Mouse (Mus musculus): ENCODE data around the gene Dusp7. TPM values are rescaled to one million over a fixed set of nuclear protein-coding genes. Genes with fewer than 3 reads are reported as not detected.

The Dusp7 gene
- 7.9 and 12.0 TPM in 2 replicates for polyA plus RNA-seq (2015; fragmentation: Nextera tagmentation; extraction: Ambion mirVana)

DNA sequence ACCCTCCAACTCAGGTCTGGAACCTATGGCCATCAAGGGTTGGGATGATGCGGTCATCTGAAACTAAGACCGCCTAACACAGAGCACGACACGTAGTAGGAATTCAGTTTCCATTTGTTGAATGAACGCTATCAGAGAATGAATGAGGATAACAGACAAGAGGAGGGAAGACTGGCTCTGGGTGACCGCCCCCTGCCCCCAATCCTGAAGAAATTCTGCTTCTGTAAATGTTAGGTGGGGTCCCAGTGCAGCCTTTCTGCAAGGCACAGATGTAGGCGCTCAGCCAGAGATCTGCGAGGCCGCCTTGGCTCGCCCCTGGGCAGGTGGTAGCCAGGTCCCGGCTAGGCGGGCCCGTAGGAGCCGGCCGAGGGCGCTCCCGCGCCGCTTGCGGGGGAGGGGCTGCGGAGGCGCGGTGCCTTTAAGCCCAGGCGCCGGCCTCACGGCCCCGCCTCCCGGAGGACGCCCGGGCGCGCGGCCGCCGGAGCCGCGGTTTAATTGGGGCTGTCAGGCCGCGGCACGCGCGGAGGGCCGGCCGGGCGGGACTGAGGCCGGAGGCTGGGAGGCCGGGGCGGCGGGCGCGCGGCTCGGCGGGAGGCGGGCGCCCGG is at the start of gene Dusp7:
Gene Dusp7 (plus strand): TSS at position 521 of the 606 bp plus-strand sequence.

Other genes starting within 250 kb of the Dusp7 start
- 1.4 and 2.0 TPM in 2 replicates for gene Glyctk, start 210.5 kb upstream of the Dusp7 start, polyA plus RNA-seq (2015; fragmentation: Nextera tagmentation; extraction: Ambion mirVana)
- gene Wdr82, start 197.7 kb upstream of the Dusp7 start, polyA plus RNA-seq (2015; fragmentation: Nextera tagmentation; extraction: Ambion mirVana) = 14.2 and 14.8 TPM in 2 replicates
- 43.4 and 71.4 TPM in 2 replicates for gene Ppm1m, start 168.9 kb upstream of the Dusp7 start, polyA plus RNA-seq (2015; fragmentation: Nextera tagmentation; extraction: Ambion mirVana)
- 66.2 and 92.1 TPM in 2 replicates for gene Twf2, start 165.5 kb upstream of the Dusp7 start, polyA plus RNA-seq (2015; fragmentation: Nextera tagmentation; extraction: Ambion mirVana)
- 0.03 and 0.14 TPM in 2 replicates for gene Tlr9, start 146.0 kb upstream of the Dusp7 start, polyA plus RNA-seq (2015; fragmentation: Nextera tagmentation; extraction: Ambion mirVana)
- gene Alas1, start 120.0 kb upstream of the Dusp7 start, polyA plus RNA-seq (2015; fragmentation: Nextera tagmentation; extraction: Ambion mirVana) = 145 and 416 TPM in 2 replicates
- gene Poc1a, start 87.6 kb upstream of the Dusp7 start, polyA plus RNA-seq (2015; fragmentation: Nextera tagmentation; extraction: Ambion mirVana) = 7.5 and 13.4 TPM in 2 replicates
- gene Rpl29, start 60.8 kb downstream of the Dusp7 start, polyA plus RNA-seq (2015; fragmentation: Nextera tagmentation; extraction: Ambion mirVana) = 778 and 779 TPM in 2 replicates
- 23.8 and 25.2 TPM in 2 replicates for gene Acy1, start 69.7 kb downstream of the Dusp7 start, polyA plus RNA-seq (2015; fragmentation: Nextera tagmentation; extraction: Ambion mirVana)
- gene Abhd14b, start 78.8 kb downstream of the Dusp7 start, polyA plus RNA-seq (2015; fragmentation: Nextera tagmentation; extraction: Ambion mirVana) = 19.9 and 31.6 TPM in 2 replicates
- gene Abhd14a, start 79.0 kb downstream of the Dusp7 start, polyA plus RNA-seq (2015; fragmentation: Nextera tagmentation; extraction: Ambion mirVana) = 38.1 and 42.1 TPM in 2 replicates
- gene Pcbp4, start 84.7 kb downstream of the Dusp7 start, polyA plus RNA-seq (2015; fragmentation: Nextera tagmentation; extraction: Ambion mirVana) = 45.2 and 66.2 TPM in 2 replicates
- gene Gpr62, start 97.3 kb downstream of the Dusp7 start, polyA plus RNA-seq (2015; fragmentation: Nextera tagmentation; extraction: Ambion mirVana) = 0.81 and 1.2 TPM in 2 replicates
- gene Rrp9, start 107.3 kb downstream of the Dusp7 start, polyA plus RNA-seq (2015; fragmentation: Nextera tagmentation; extraction: Ambion mirVana) = 23.9 and 29.5 TPM in 2 replicates
- gene Parp3, start 108.3 kb downstream of the Dusp7 start, polyA plus RNA-seq (2015; fragmentation: Nextera tagmentation; extraction: Ambion mirVana) = 12.7 and 13.4 TPM in 2 replicates
- not detected in 2 replicates for gene Iqcf1, start 131.3 kb downstream of the Dusp7 start, polyA plus RNA-seq (2015; fragmentation: Nextera tagmentation; extraction: Ambion mirVana)
- not detected in 2 replicates for gene Iqcf5, start 145.9 kb downstream of the Dusp7 start, polyA plus RNA-seq (2015; fragmentation: Nextera tagmentation; extraction: Ambion mirVana)
- gene Iqcf3, start 193.0 kb downstream of the Dusp7 start, polyA plus RNA-seq (2015; fragmentation: Nextera tagmentation; extraction: Ambion mirVana) = not detected in 2 replicates
- gene Iqcf4, start 202.4 kb downstream of the Dusp7 start, polyA plus RNA-seq (2015; fragmentation: Nextera tagmentation; extraction: Ambion mirVana) = not detected in 2 replicates

Measured in adrenal gland, postnatal 0 days (tissue).